Mouse (Mus musculus) hindlimb bud, embryonic 11.5 days (tissue): ENCODE measurements around the gene Adcy10.

Experiments used
- DNase-seq: peaks from one replicate; pipeline ENCODE4 v3.0.0-alpha.2; 2012; ENCODE audit warnings: low read depth, low spot score; ENCODE audit errors: extremely low spot score

Gene Adcy10

DNA sequence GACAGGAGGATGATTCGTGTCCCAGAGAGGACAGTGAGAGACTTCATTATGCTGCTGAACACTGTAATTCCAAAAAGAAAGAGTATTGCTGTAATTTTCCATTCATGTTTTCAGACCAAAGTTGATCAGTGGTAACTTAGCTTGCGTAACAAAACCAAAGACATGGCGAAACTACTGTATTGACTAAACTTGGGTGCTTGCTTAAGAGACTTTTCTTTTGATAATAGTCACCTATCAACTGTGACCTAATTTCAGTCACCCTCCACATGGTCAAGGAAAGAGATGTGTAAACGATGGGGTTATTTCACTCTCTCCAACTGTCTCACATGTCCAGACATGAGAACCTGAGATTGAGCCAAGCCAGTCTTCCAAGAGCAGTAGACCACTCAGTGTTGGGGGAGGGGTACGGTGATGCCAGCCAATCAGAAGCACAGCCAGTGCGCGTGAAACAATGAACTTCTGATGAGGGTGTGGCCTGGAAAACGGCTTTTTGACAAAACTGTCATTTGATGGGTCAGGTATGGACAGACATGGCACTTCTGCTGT, at the start of gene Adcy10:
Adcy10 (plus strand) TSS at position 496 of the 546 bp plus-strand sequence.
- no peak for DNase-seq

DNA sequence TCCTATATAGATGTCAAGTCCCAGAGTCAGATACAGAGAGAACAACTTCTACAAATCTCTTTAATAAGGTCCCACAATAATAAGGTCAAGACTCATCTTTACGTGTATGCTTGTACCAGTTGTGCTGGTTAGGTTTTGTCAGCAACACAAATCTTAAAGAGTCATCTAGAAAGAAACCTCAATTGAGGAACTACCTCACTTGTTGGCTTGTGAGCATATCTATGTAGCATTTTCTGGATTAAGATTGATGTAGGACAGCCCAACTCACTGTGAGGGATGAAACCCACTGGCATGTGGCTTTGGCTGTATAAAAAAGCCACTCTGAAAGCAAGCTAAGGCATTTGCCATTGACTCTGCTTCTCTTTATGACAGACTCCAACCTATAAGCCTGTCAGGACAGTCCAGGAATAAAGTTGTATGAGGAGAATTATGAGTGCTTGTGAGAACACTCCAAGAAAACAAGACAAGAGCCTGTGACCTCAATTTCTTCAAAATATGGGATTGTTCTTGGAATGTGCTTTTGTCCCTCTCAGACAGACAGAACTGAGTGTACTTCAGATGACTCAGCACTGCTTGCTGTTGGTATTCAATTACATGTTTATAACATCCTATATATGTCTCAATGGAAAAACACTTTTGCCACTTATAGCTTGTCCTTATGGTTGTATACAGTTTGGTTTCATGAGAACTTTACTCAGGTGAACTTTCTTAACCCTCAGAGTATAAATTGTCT, 46.5 kb upstream of the Adcy10 start:
- DNase-seq, result no peak

GRCm38 (mm10) chr1:165440788-165441187, 44.2 kb upstream of the Adcy10 start:
- no peak for DNase-seq

DNA sequence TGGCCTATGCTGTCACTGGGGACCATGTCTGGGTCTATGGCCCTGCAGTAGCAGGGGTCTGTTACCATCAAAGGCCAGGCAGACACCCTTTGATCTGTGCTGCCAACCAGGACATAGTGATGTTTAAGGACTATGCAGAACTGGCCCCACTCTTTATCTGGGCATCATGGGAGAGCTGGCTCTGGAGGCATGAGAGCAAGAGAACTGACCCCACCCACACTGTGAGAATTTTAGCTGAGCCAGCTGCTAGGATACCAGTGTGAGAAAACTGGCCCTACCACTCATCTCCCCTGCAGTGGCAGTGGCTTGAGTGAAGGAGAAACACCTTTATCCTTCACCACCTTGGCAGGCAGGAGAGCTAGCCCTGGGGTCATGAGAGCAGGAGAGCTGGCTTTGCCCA, 43.8 kb upstream of the Adcy10 start:
- no peak for DNase-seq

DNA sequence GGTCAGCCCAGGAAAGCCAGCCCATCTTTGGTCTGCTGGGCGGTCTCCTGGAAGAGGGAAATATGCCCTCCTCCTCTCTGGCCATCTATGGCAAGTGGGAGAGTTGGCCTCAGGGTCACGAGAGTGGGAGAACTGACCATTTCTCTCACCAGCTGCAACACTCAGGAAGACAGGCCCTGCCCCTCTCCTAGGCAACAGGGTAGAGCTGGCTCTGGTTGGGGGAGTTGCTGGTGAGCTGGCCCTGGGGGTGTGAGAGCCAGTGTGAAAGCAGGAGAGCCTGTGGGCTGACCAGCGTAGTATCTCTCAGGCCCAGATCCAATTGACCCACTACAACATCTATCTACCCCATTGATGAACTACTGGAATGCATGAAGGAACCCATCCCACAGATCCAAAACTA, 43.3 kb upstream of the Adcy10 start:
- no peak for DNase-seq

DNA sequence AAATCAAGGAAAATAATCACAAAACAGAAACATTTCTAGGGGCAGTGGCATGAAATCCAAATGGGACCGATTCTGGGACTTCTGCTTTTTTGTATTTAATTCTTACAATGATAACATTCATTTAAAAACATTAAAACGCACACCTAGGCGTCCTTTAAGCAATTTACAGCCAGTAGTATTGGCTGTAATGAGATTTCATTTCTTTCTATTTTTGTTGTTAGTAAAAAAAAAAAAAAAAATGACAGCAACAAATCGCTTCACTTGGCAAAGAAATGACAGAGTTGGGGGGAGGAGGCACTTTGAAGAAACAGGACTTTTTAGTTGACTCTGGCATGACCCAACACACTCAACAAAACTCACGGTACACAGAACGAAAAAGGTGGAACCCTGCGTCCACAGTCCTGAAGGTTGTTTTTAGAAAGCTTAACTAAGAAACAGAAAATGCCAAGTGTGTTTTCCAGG, 25.9 kb upstream of the Adcy10 start:
- peak; percentile 26 for DNase-seq

DNA sequence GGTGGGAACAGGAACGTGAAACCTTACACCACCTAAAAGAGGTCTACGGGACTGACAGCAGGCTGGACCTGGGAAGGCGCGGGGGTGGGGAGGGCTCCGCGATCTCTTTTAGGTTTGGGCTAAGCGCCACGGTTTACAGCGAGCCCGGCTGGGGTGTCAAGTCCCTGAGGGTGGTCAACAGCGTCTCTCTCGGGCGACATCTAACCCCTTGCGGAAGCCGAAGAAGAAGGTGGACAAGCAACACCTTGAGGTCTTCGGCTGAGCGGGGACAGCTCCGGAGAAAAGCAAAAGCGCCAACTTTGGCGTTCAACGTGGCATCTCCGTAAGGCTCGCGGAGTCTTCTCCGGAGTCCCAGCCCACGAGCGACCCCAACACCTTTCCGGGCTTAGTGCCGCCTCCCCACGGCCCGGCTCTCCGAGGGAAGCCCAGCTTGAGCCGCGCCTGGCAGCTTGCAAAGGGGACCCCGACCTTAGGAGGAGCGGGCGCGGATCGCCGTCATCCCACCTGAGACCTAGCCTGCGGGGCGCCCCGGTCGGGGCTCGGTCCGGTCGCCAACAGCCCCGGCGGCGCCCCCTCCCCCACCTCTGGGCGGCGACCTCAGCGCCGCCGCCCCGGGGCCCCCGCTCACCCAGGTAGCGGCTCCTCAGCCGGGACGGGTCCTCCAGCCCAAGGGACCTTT, 25.3 kb upstream of the Adcy10 start:
- peak; percentile 5 for DNase-seq

- peak; percentile 85 for DNase-seq
Observed at GRCm38 (mm10) chr1:165460360-165460800, 24.6 kb upstream of the Adcy10 start, which contains the start of the genes Dcaf6 and Mpc2. Gene Dcaf6, minus strand, starts transcription at chr1:165460475. Gene Mpc2, plus strand, starts transcription at chr1:165460637.

DNA sequence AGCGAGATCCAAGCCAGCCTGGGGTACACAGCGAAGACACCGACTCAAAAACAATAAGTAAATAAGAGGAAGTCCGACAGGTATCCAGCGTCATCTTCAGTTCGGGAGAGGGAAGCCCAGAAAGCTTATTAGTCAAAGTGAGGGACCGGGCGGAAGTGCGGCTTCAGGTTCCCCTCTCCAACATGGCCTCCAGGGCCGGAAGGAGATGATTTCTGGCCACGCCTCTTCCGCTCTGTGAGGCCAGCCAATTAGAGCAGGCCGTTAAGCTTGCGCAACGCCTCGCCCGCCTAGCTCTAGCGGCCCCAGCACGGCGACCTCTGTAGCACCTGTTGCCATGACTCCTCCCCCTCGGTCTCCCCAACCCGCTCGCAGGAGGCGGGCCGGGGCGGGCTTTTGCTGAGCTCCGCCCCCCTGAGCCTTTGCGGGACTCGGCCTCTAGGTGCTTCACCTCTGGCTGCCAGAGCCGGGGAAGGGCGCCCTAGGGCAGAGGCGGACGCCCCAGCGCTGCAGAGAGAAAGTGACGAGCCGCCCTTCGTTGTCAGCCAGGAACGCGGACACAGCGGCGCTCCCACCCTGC, 24.1 kb upstream of the Adcy10 start:
- peak; percentile 92 for DNase-seq

DNA sequence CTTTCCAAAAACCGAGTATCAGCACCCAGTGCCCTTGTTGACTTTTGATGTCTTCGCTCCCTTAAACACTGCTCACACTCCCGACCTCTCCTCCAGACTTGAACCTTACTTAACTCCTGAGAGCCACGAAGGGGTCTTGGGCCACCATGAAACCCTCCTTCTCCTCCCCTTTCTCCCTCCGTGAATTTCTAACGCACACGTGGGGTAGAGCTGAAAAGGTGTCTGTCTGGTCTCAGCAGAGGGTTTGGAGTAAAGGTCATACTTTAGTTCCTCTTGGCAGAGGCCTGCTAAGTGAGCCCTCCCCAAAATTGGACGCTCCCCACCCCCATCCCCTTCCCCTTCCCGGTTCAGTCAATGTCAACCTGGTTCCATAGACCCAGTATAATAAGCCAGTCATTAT, 23.3 kb upstream of the Adcy10 start:
- no peak for DNase-seq

DNA sequence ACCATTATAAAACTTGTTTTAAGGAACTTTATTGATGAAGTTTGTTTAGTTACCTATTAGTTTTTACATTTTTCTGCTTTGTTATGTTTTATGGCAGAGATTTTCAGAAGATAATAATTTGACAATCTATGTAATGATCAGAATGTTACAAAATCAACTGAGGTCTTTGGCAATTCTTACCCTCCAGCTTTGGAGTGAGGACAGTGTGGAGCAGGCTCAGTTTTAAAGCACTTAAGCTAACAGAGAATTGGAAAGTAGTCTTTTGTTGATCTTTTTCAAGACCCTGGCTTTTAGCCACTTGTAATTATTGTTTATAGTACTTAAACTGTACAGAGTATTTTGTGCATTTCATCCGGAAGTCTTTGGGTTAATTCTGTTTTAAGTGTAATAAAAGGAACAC, 22.1 kb upstream of the Adcy10 start:
- no peak for DNase-seq

GRCm38 (mm10) chr1:165464574-165464973, 20.4 kb upstream of the Adcy10 start:
- DNase-seq, result no peak

DNA sequence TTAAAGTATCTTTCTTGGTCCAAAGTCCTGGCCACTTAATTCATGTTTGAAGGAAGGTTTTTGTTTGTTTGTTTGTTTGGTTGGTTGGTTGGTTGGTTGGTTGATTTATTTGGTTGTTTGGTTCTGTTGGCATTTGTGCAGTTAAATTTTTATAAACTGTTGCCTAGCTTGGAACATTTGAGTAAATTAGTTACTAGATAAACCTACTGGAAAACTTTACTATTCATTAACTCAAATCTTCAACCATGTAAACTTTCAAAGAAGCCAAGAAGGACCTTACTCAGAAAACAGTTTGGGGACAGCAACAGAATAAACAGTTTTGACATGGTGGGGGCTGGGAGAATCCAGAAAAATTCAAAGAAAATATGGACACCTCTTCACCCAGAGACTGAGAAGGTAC, 16.0 kb upstream of the Adcy10 start:
- DNase-seq, result no peak

DNA sequence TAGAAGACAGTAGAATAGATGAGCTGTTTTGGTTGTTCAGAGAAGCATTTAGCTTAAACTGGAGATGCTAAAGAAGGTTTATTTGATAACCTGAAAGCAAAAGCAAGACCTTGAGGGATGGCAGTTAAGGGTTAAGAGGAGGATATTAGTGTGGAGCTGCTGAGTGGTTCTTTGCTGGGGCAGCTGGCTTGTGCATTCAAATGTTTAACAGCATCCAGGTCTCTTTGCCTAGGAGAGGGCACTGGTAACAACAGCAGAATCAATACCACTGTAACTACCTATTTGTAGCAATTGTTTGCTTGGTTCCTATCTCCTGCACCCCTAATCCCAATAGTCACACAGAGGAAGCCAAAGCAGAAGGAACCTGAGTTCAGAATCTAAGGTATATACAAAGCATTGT, 15.3 kb upstream of the Adcy10 start:
- no peak for DNase-seq

GRCm38 (mm10) chr1:165471490-165471889, 13.5 kb upstream of the Adcy10 start:
- DNase-seq, result no peak

DNA sequence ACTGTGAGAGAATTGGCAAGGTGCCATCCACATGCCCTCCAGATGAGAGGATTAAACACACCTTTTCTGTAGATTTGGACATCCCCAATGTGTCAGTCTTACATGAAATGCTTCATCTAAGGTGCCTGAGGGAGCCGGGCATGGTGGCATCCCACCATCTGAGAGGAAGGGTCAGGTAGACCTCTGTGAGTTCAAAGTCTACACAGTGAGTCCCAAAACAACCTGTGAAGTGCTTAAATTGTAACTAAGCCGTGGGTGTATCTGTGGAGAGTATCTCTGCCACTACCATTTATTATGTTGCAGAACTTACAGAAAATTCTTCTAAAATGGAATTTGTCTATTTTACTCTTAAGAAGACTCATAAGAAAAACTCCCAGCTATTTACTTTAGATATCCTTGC, 1.1 kb downstream of the Adcy10 start:
- no peak for DNase-seq

DNA sequence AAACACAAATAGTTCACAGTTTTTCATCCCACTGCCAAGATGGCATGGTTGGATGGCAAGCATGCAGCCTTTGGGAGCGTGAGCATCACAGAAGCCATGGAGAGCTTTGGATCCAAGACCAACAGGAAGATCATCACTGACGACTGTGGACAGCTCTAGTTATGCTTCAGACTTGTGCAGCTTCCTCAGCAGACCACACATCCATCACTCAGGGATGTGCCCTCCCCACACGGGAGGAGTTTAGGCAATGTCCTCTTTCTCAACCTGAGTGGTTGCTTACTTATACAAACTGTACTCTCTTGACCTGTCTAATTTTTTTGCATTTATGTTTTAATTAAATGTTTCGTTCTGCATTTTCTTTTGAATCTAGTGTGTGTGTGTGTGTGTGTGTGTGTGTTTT, 4.2 kb downstream of the Adcy10 start:
- no peak for DNase-seq

DNA sequence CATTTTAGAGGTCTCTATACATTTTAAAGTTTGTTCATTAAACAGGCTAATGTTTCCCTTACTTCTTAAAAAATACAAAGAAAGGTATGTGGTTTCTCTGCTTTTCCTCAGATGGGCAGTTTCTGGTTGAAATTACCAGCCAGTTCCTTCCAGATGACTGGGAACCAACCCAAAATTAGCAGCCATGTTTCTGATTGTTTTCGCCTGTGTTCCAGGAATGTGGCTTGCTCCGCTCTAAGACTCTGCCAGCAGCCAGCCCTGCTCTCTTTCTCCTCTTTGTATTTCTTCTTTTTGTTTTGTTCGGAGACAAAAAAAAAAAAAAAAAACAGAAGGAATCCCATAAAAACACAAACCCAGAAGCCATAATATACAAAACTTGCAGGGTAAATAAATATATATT, 13.9 kb downstream of the Adcy10 start:
- DNase-seq, result no peak

GRCm38 (mm10) chr1:165503307-165504024, 18.5 kb downstream of the Adcy10 start:
- peak; percentile 10 for DNase-seq

DNA sequence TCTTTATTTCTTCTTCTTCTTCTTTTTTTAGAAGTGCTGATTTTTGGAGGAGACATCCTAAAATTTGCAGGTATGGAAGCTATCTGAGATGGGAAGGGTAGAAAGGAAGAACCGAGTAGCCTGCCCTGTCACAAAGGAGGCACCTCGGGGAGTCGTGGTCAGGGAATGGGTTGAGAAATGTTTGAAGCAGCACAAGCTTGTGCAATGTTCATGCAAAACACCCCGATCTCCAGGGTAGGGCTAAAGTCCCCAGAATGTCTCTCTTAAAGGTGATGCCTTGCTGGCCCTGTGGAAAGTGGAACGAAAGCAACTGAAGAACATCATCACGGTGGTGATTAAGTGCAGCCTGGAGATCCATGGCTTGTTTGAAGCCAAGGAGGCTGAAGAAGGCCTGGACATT, 21.3 kb downstream of the Adcy10 start:
- DNase-seq, result no peak

GRCm38 (mm10) chr1:165510161-165510560, 25.2 kb downstream of the Adcy10 start:
- DNase-seq, result no peak
